Mouse (Mus musculus) liver, embryonic 14.5 days (tissue): ENCODE results near the gene Apobec3.

Experiments
- CTCF ChIP-seq: IDR thresholded peaks from 2 replicates; pipeline ENCODE4 v1.5.1; 2016; ENCODE audit warnings: antibody characterized with exemption, low read depth, control low read depth
- EP300 ChIP-seq: IDR thresholded peaks from 2 replicates; pipeline ENCODE4 v1.6.1; 2016; ENCODE audit warnings: antibody characterized with exemption, low read depth

DNA sequence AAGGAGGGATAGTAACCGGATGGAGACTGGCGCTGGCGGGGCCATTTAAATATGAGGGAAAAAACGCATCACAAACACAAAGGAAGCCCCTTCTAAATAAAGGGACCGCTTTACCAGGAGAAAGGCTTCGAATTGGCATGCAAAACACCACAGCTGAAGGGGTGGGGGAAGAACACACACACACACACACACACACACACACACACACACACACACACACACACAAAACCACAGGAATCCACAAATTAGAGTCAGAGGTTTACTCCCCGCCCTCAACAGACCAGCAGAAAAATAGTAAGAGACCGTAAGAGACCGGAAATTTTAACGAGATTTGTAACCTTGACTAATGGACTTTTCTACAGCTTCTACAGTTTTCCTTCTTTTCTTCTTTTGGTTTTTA, 43.3 kb downstream of the Apobec3 start:
- TF ChIP-seq CTCF = no peak
- TF ChIP-seq EP300 = no peak
